Mouse (Mus musculus) heart, embryonic 14.5 days (tissue): ENCODE data around the gene Rhox13. TPM values are rescaled to one million over a fixed set of nuclear protein-coding genes. Genes with fewer than 3 reads are reported as not detected.

Source experiments
- ATAC-seq: fragments of 200-750 bp; cut with Nextera tagmentation; 2 replicates; pipeline ENCODE4 v1.8.0; 2017; ENCODE audit warnings: low read depth, moderate TSS enrichment; ENCODE audit not compliant: insufficient number of reproducible peaks, insufficient read depth, low FRiP score
- H3K27ac ChIP-seq, 2 experiments: fragments of 200-500 bp in 1 of 2; fragments of 300-500 bp in 1 of 2; sonication (generic) in 1 of 2; replicated peaks in 1 of 2; 2 replicates each; pipeline ENCODE4 v1.5.1; 2012 to 2014; ENCODE audit warnings: low read depth in 2 of 2, low read length in 2 of 2, control low read depth in 1 of 2, mild to moderate bottlenecking in 1 of 2, mixed read lengths in 1 of 2; ENCODE audit not compliant: control insufficient read depth in 1 of 2, insufficient read depth in 1 of 2
- H3K27me3 ChIP-seq: fragments of 300-500 bp; sonication (generic); 2 replicates; pipeline ENCODE4 v1.6.1; 2014; ENCODE audit warnings: mild to moderate bottlenecking, low read length, control low read depth; ENCODE audit not compliant: control insufficient read depth, insufficient read depth
- H3K36me3 ChIP-seq: fragments of 300-500 bp; sonication (generic); 2 replicates; pipeline ENCODE4 v1.6.1; 2014; ENCODE audit warnings: mild to moderate bottlenecking, control low read depth, low read length, mixed read lengths; ENCODE audit not compliant: control insufficient read depth, insufficient read depth
- H3K4me1 ChIP-seq, 2 experiments: fragments of 200-500 bp in 1 of 2; fragments of 300-500 bp in 1 of 2; sonication (generic) in 1 of 2; 2 replicates each; pipeline ENCODE4 v1.6.1; 2012 to 2014; ENCODE audit warnings: low read length in 2 of 2, control low read depth in 1 of 2, mixed read lengths in 1 of 2; ENCODE audit not compliant: control insufficient read depth in 2 of 2, insufficient read depth in 2 of 2
- H3K4me2 ChIP-seq: fragments of 300-500 bp; sonication (generic); 2 replicates; pipeline ENCODE4 v1.6.1; 2014; ENCODE audit warnings: mild to moderate bottlenecking, low read length
- H3K4me3 ChIP-seq, 2 experiments: fragments of 200-500 bp in 1 of 2; fragments of 300-500 bp in 1 of 2; sonication (generic) in 1 of 2; 2 replicates each; pipeline ENCODE4 v1.5.1; 2012 to 2014; ENCODE audit warnings: low read length in 2 of 2, mild to moderate bottlenecking in 2 of 2, control low read depth in 1 of 2, low read depth in 1 of 2, moderate library complexity in 1 of 2; ENCODE audit not compliant: control insufficient read depth in 1 of 2, insufficient read depth in 1 of 2
- H3K9ac ChIP-seq: fragments of 300-500 bp; sonication (generic); 2 replicates; pipeline ENCODE4 v1.6.1; 2014; ENCODE audit warnings: mild to moderate bottlenecking, low read length
- H3K9me3 ChIP-seq: fragments of 300-500 bp; sonication (generic); 2 replicates; pipeline ENCODE4 v1.6.1; 2016; ENCODE audit warnings: low read length, control low read depth; ENCODE audit not compliant: control insufficient read depth
- WGBS: fragments of 180-500 bp; shearing (Covaris S2); extraction: QIAGEN DNeasy Blood & Tissue Kit; methylation state at CpG from one replicate; pipeline ENCODE4 v1.1.7; 2014; 5-methylcytosine and 5-hydroxymethylcytosine counted together
- polyA plus RNA-seq: library from polyadenylated mRNA; unstranded; fragments of >200 nt; fragmentation: Nextera tagmentation; extraction: Ambion mirVana; gene quantifications from 2 replicates; pipeline ENCODE4 v1.2.1, GENCODE M21; 2014

The Rhox13 gene
- not detected in 2 replicates for polyA plus RNA-seq

- Histone ChIP-seq H3K4me3 (no peak within 1 kb of the TSS), H3K36me3 (no peaks in the 10 kb centered on the region), H3K4me1 (no peaks in the 10 kb centered on the region), H3K4me2 (no peak within 1 kb of the TSS), H3K27ac (no peak within 1 kb of the TSS), H3K9ac (no peak within 1 kb of the TSS), H3K9me3 (peaks cover 14% of the 10 kb centered on the region), H3K27me3 (no peaks in the 10 kb centered on the region)
- 90% methylated on average over 20 of the region's 20 CpGs for WGBS
- no peak for ATAC-seq
Observed at GRCm38 (mm10) chrX:38120982-38121381, at the start of gene Rhox13. TSS of gene Rhox13 (plus strand) at chrX:38121219.

- H3K4me2 ChIP-seq = no peak overlapping the region
- H3K4me1 ChIP-seq = no peaks in the 10 kb centered on the region
- no peak overlapping the region for H3K9ac ChIP-seq
- no peaks in the 10 kb centered on the region for H3K27me3 ChIP-seq
- H3K36me3 ChIP-seq = no peaks in the 10 kb centered on the region
- H3K4me3 ChIP-seq = no peak overlapping the region
- 19% methylated on average over 12 of the region's 12 CpGs for WGBS
- no peak for ATAC-seq
- H3K9me3 ChIP-seq = no peaks in the 10 kb centered on the region
- H3K27ac ChIP-seq = no peak overlapping the region
Observed at GRCm38 (mm10) chrX:38084226-38084625, 36.8 kb upstream of the Rhox13 start.

- WGBS = 78% methylated on average over 9 of the region's 9 CpGs
- H3K4me1 ChIP-seq = no peaks in the 10 kb centered on the region
- no peak within 1 kb of the TSS for H3K9ac ChIP-seq
- no peak within 1 kb of the TSS for H3K4me2 ChIP-seq
- H3K27me3 ChIP-seq = no peaks in the 10 kb centered on the region
- no peaks in the 10 kb centered on the region for H3K9me3 ChIP-seq
- H3K27ac ChIP-seq = no peak within 1 kb of the TSS
- no peak for ATAC-seq
- no peak within 1 kb of the TSS for H3K4me3 ChIP-seq
- no peaks in the 10 kb centered on the region for H3K36me3 ChIP-seq
Observed at GRCm38 (mm10) chrX:38085041-38085440, 36.0 kb upstream of the Rhox13 start, which contains the start of gene Rhox11. TSS of gene Rhox11 (minus strand) at chrX:38085141.

GRCm38 (mm10) chrX:38110807-38111206 is 10.2 kb upstream of the Rhox13 start, which contains the start of gene Rhox12:
TSS of gene Rhox12 (minus strand) at chrX:38110907.
- no peaks in the 10 kb centered on the region for H3K9me3 ChIP-seq
- WGBS = 65% methylated on average over 4 of the region's 4 CpGs
- no peak within 1 kb of the TSS for H3K27ac ChIP-seq
- H3K4me2 ChIP-seq = no peak within 1 kb of the TSS
- no peak within 1 kb of the TSS for H3K4me3 ChIP-seq
- H3K4me1 ChIP-seq = no peaks in the 10 kb centered on the region
- H3K36me3 ChIP-seq = no peaks in the 10 kb centered on the region
- no peaks in the 10 kb centered on the region for H3K27me3 ChIP-seq
- H3K9ac ChIP-seq = no peak within 1 kb of the TSS
- ATAC-seq = no peak

- WGBS = 85% methylated on average over 31 of the region's 34 CpGs
- H3K9me3 ChIP-seq = peaks cover 14% of the 10 kb centered on the region
- H3K36me3 ChIP-seq = no peaks in the 10 kb centered on the region
- no peaks in the 10 kb centered on the region for H3K4me1 ChIP-seq
- H3K27ac ChIP-seq = no peak overlapping the region
- no peak overlapping the region for H3K4me2 ChIP-seq
- ATAC-seq = no peak
- no peak overlapping the region for H3K9ac ChIP-seq
- no peak overlapping the region for H3K4me3 ChIP-seq
- no peaks in the 10 kb centered on the region for H3K27me3 ChIP-seq
Observed at GRCm38 (mm10) chrX:38121478-38121877, 459 bp downstream of the Rhox13 start.

DNA sequence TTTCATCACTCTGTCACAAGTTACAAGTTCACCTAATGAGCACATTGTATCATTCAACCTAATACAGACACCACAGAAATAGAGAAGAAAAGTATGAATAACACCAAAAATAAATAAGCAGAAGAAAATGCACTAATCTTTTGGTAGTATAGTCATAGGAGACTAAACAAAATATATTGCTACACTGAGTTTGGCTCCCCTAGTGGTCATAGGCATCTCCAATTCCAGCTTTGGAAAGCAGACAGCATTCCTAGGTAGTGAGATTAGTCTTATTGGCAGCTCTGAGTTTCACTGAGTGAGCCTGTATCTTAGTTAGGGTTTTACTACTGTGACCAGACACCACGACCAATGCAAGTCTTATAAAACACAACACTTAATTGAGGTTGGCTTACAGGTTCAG is 38.1 kb downstream of the Rhox13 start:
- H3K4me2 ChIP-seq = no peak overlapping the region
- no peak for ATAC-seq
- WGBS = 48% methylated on average over 1 of the region's 1 CpGs
- no peak overlapping the region for H3K27ac ChIP-seq
- no peak overlapping the region for H3K4me3 ChIP-seq
- H3K27me3 ChIP-seq = no peaks in the 10 kb centered on the region
- H3K9me3 ChIP-seq = no peaks in the 10 kb centered on the region
- no peaks in the 10 kb centered on the region for H3K36me3 ChIP-seq
- no peak overlapping the region for H3K9ac ChIP-seq
- H3K4me1 ChIP-seq = no peaks in the 10 kb centered on the region

GRCm38 (mm10) chrX:38165315-38165714 is 44.3 kb downstream of the Rhox13 start:
- no peak overlapping the region for H3K4me3 ChIP-seq
- H3K9ac ChIP-seq = no peak overlapping the region
- H3K27me3 ChIP-seq = no peaks in the 10 kb centered on the region
- no peak overlapping the region for H3K27ac ChIP-seq
- WGBS = 72% methylated on average over 3 of the region's 3 CpGs
- H3K4me1 ChIP-seq = no peaks in the 10 kb centered on the region
- H3K36me3 ChIP-seq = no peaks in the 10 kb centered on the region
- no peak overlapping the region for H3K4me2 ChIP-seq
- no peaks in the 10 kb centered on the region for H3K9me3 ChIP-seq
- no peak for ATAC-seq

DNA sequence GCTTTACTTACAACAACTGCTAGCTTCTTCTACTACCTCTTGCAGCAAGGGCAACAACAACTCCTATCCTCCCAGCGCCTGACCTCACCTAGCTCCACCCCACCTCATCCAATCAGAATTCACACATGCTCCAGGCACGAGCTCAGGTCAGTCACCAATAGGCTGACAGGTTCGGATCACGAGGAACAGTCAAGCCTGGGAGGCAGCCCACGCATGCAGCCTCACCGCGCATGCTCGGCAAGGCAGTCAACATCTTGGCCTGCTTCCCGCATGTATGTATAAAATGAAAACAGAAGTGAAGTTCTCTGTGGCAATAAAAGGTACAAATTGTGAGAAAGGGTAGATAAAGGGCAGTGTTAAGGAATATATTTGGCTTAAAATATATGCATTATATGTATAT is 45.0 kb downstream of the Rhox13 start:
- no peak for ATAC-seq
- no peak overlapping the region for H3K4me3 ChIP-seq
- no peaks in the 10 kb centered on the region for H3K9me3 ChIP-seq
- no peak overlapping the region for H3K27ac ChIP-seq
- H3K4me1 ChIP-seq = no peaks in the 10 kb centered on the region
- H3K9ac ChIP-seq = no peak overlapping the region
- 73% methylated on average over 9 of the region's 9 CpGs for WGBS
- no peaks in the 10 kb centered on the region for H3K27me3 ChIP-seq
- H3K36me3 ChIP-seq = no peaks in the 10 kb centered on the region
- H3K4me2 ChIP-seq = no peak overlapping the region
